Mouse (Mus musculus) ES-E14 (cell line): ENCODE data around the gene Prr15. TPM values are rescaled to one million over a fixed set of nuclear protein-coding genes. Genes with fewer than 3 reads are reported as not detected.

Experiments used
- DNase-seq: peaks from one replicate; pipeline ENCODE4 v3.0.0-alpha.2; 2013; ENCODE audit warnings: low read depth, low spot score
- H3K27ac ChIP-seq: 2 replicates; pipeline ENCODE4 v1.5.1; 2012; ENCODE audit warnings: low read depth, mild to moderate bottlenecking, low read length, moderate library complexity, mixed read lengths; ENCODE audit not compliant: poor library complexity, insufficient read depth, severe bottlenecking
- H3K36me3 ChIP-seq: 2 replicates; pipeline ENCODE4 v1.6.1; 2012; ENCODE audit warnings: mild to moderate bottlenecking, low read length, moderate library complexity, mixed read lengths; ENCODE audit not compliant: control insufficient read depth, poor library complexity, insufficient read depth, severe bottlenecking
- H3K4me1 ChIP-seq, 2 experiments: fragments of 150-350 bp in 1 of 2; sonication (generic) in 1 of 2; 2 replicates each; pipeline ENCODE4 v1.6.1; 2012; ENCODE audit warnings: low read length in 2 of 2, mild to moderate bottlenecking in 1 of 2, mixed read lengths in 1 of 2; ENCODE audit not compliant: control insufficient read depth in 2 of 2, insufficient read depth in 2 of 2, poor library complexity in 1 of 2
- H3K4me3 ChIP-seq, 2 experiments: fragments of 150-350 bp in 1 of 2; sonication (generic) in 1 of 2; 2 replicates each; pipeline ENCODE4 v1.5.1; 2012; ENCODE audit warnings: low read length in 2 of 2, low read depth in 1 of 2, mild to moderate bottlenecking in 1 of 2, mixed read lengths in 1 of 2; ENCODE audit not compliant: insufficient read depth in 1 of 2, poor library complexity in 1 of 2, severe bottlenecking in 1 of 2
- H3K9ac ChIP-seq: 2 replicates; pipeline ENCODE4 v1.6.1; 2012; ENCODE audit warnings: low read depth, mild to moderate bottlenecking, low read length, mixed read lengths; ENCODE audit not compliant: poor library complexity, insufficient read depth, severe bottlenecking
- H3K9me3 ChIP-seq: fragments of 150-350 bp; sonication (generic); 2 replicates; pipeline ENCODE4 v1.6.1; 2012; ENCODE audit warnings: low read depth, mild to moderate bottlenecking, low read length; ENCODE audit not compliant: control insufficient read depth, insufficient read depth
- CHD2 ChIP-seq: IDR thresholded peaks from 2 replicates; pipeline ENCODE4 v1.6.1; 2014; ENCODE audit warnings: mild to moderate bottlenecking, low read depth, low read length, inconsistent platforms
- HCFC1 ChIP-seq: IDR thresholded peaks from 2 replicates; pipeline ENCODE4 v1.6.1; 2012; ENCODE audit warnings: low read length, inconsistent platforms, borderline replicate concordance; ENCODE audit not compliant: insufficient read depth
- MAFK ChIP-seq: IDR thresholded peaks from 2 replicates; pipeline ENCODE4 v1.6.1; 2014; ENCODE audit warnings: mild to moderate bottlenecking, low read depth, low read length, inconsistent platforms; ENCODE audit not compliant: insufficient read depth
- ZC3H11A ChIP-seq: IDR thresholded peaks from 2 replicates; pipeline ENCODE4 v1.6.1; 2012; ENCODE audit warnings: low read depth, mild to moderate bottlenecking, inconsistent platforms, low read length, borderline replicate concordance
- ZNF384 ChIP-seq: IDR thresholded peaks from 2 replicates; pipeline ENCODE4 v1.6.1; 2012; ENCODE audit warnings: low read depth, low read length, inconsistent platforms
- in situ Hi-C, 2 experiments: fragments of 600-800 bp; cut with MboI; formaldehyde crosslinking; loops; one replicate each; pipeline ENCODE4 v1.15.1; 2025; ENCODE audit warnings: low sequenced_read_pairs in 2 of 2, inconsistent platforms in 1 of 2; ENCODE audit not compliant: unreplicated experiment in 2 of 2
- total RNA-seq: library from RNA; depleted of rRNA; stranded (reverse); fragments of 300-350 nt; gene quantifications from 2 replicates; pipeline ENCODE4 v1.2.3, GENCODE M21; 2012

The Prr15 gene
- total RNA-seq, 1 experiment, result 0.36 TPM

DNA sequence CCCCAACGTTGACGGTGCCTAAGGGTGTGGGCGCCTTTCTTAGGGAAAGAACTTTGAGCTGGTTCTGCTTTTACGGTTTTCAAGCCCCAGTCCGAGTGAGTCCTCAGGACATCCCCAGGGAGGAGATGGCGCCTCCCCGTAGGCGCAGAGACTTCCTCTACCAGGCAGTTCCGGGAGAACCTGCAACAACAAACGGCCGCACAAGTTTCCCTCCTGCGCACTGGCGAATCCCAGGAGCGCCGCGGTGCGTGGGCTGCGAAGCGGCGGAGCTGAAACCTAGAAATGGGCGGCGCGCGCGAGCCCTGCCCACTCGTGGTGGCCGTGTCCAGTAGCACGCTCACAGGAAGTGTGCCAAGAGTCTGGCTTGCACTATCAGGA, 2.0 kb downstream of the Prr15 start:
- Histone ChIP-seq H3K4me1 (0 out of 4 replicates have a peak, but pooled peaks cover 0 to 3% of the 10 kb centered on the region in 2 experiments), H3K27ac (no peak overlapping the region), H3K4me3 (peak overlapping the region; percentile 41 to 77), H3K36me3 (no peaks in the 10 kb centered on the region), H3K9ac (no peak overlapping the region), H3K9me3 (no peaks in the 10 kb centered on the region)
- no peak for DNase-seq
- no peak for TF ChIP-seq ZNF384
- TF ChIP-seq MAFK, result no peak
- TF ChIP-seq CHD2, result no peak
- no peak for TF ChIP-seq HCFC1
- no peak for TF ChIP-seq ZC3H11A
- in situ Hi-C loops, result no loop called here

DNA sequence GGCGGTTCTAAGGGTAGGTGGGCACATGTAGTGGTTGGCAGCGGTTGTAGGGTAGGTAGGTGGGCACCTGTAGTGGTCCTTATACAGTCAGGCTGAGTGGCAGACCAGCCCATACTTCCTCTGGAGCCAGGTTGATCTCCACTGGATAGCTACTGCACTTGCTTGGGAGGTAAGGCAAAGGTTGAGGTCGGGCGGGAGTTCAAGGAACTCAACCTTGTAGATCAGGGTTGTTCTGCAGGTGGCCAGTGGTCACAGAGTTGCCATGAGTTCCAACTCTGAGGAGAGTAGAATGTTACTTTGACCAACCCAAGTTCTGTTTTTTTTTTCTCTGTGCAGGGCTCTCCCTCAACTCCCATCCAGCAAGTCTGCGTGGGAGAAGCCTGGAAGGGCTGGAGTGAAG, 3.1 kb downstream of the Prr15 start:
- Histone ChIP-seq H3K9ac (no peak overlapping the region), H3K27ac (no peak overlapping the region), H3K4me3 (peak overlapping the region in 1 of 2 experiments; percentile 18; a peak in 1 of 4 replicates), H3K4me1 (0 out of 4 replicates have a peak, but pooled peaks cover 0 to 3% of the 10 kb centered on the region in 2 experiments), H3K9me3 (no peaks in the 10 kb centered on the region), H3K36me3 (no peaks in the 10 kb centered on the region)
- in situ Hi-C loops, result no loop called here
- no peak for TF ChIP-seq HCFC1
- no peak for TF ChIP-seq MAFK
- TF ChIP-seq CHD2, result no peak
- TF ChIP-seq ZNF384, result no peak
- TF ChIP-seq ZC3H11A, result no peak
- DNase-seq, result no peak

DNA sequence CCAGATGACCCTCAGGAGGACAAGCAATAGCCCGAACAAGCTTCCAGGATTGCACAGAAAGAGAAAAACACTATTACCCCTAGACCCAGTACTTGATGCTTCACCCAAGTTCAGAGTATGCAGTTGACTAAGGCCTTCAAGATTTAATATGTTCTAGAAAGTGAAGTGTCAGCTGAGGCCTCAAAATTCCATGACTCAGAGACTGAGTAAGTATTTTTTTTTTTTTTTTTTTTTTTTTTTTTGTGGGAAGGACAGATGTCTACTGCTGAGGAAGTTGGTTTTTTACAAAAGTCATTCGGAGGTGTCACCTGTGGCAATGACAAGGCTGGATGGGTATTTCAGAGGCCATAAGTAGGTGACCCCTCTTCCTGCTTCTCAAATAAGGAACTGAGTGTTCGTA, 4.0 kb downstream of the Prr15 start:
- Histone ChIP-seq H3K27ac (no peak overlapping the region), H3K4me1 (0 out of 4 replicates have a peak, but pooled peaks cover 0 to 3% of the 10 kb centered on the region in 2 experiments), H3K9me3 (no peaks in the 10 kb centered on the region), H3K36me3 (no peaks in the 10 kb centered on the region), H3K4me3 (no peak overlapping the region), H3K9ac (no peak overlapping the region)
- TF ChIP-seq MAFK, result no peak
- TF ChIP-seq ZC3H11A, result no peak
- no peak for TF ChIP-seq HCFC1
- TF ChIP-seq CHD2, result no peak
- no peak for TF ChIP-seq ZNF384
- no peak for DNase-seq
- in situ Hi-C loops, result no loop called here

DNA sequence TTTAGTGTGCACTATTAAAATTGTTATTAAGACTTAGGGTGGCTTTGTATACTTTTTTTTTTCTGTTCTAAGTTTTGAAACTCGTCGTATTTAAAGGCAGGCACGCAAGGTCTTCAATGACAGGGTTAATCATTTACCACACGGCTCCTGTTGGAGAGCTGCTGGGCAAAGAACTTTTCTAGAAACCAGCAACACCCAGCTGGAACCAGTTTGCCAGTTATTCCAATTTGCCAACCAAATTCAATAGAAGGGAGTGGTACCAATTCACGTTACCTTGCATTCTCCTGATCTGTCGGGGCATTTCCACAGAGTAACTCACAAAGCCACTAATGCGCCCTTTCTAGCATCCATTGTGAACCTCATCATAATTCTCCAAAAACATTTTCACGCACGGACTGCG, 4.5 kb downstream of the Prr15 start:
- no peak for TF ChIP-seq CHD2
- no peak for TF ChIP-seq HCFC1
- no peak for TF ChIP-seq ZC3H11A
- TF ChIP-seq MAFK, result no peak
- no peak for TF ChIP-seq ZNF384
- Histone ChIP-seq H3K36me3 (no peaks in the 10 kb centered on the region), H3K4me3 (no peak overlapping the region), H3K9ac (no peak overlapping the region), H3K4me1 (0 out of 4 replicates have a peak, but pooled peaks cover 0 to 3% of the 10 kb centered on the region in 2 experiments), H3K9me3 (no peaks in the 10 kb centered on the region), H3K27ac (no peak overlapping the region)
- no peak for DNase-seq
- in situ Hi-C loops, result no loop called here

DNA sequence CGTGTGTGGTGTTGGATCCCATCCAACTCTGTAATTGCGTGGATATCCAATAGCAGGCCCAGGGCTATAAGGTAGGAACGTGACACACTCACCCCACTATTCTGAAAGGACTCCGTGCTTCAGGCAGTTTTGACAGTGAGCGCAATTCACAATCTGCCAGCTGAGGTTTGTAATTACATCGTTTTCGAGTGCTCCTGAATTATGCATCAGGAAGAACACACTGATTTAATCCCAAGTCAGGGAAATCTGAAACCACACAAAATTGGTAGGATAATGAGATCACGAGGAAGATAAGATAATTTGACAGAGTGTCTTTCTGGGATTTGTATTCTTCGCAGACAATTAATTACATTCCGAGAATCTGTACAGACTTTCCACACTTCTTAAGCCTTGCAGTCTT, 6.1 kb downstream of the Prr15 start:
- in situ Hi-C loops, result no loop called here
- DNase-seq, result no peak
- TF ChIP-seq HCFC1 (no peak), CHD2 (no peak), ZNF384 (no peak), ZC3H11A (no peak), MAFK (no peak)
- Histone ChIP-seq H3K4me3 (no peak overlapping the region), H3K9ac (no peak overlapping the region), H3K4me1 (0 out of 4 replicates have a peak, but pooled peaks cover 0 to 2% of the 10 kb centered on the region in 2 experiments), H3K9me3 (no peaks in the 10 kb centered on the region), H3K27ac (no peak overlapping the region), H3K36me3 (no peaks in the 10 kb centered on the region)
